Mouse (Mus musculus): ENCODE data around the gene Nfyc.

The Nfyc gene

GRCm38 (mm10) chr4:120716141-120716571 is 115.2 kb downstream of the Nfyc start:
- DNase-seq (ENCODE audit: low read depth, low spot score) = peak; percentile 7

DNA sequence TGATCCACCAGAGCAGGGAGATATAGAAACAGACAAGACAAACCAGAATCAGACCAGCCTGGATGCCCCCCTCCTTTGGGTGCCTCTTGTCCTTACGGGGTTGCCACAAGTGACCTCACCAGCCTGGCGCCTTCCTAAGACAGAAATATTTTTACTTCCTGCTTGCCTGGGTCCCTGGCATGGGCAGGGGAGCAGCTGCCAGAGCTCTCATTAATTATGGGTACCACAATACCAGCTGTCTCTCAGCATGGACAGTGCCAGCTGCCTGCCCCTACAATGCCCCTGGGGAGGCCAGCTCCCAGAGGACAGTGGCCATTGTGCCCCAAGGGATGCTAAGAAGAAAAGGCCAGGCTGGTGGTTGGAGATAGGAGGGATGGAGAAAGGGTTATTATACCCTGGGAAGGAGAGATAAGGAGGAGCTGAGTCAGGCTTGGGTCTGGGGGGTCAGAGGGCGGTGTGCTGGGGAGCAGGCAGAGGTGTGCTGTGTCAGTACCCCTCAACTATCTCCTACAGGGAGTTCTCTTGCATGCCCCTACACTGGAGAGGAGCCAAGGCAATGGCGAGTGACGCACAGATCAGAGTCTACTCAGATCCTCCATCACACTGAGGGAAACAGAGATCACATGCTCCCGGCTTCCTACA is 117.4 kb downstream of the Nfyc start:
- no peak for DNase-seq (ENCODE audit: low read depth, low spot score)

- no peak for DNase-seq (ENCODE audit: low read depth, low spot score)
Observed at GRCm38 (mm10) chr4:120713021-120713420, 118.4 kb downstream of the Nfyc start.

DNA sequence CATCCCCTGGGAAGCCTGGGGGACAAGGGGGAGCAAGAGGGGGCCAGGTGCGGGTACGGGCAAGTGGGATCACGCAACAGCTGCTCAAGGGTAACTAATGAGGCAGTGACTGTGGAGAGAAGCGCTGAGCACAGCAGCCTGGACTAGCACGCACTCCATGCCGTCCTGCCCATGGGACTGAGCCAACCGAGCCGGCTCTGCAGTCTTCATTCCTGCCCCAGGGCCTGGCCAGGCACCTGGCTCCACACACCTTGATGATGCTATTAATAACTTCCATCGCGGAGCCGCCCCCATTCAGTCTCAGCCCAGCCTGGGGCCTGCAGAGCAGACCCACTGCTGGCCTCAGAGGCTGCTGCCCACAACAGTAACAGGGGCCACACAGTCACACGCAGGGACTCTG is 119.1 kb downstream of the Nfyc start:
- no peak for DNase-seq (ENCODE audit: low read depth, low spot score)

Measured in A20 (cell line).